Mouse (Mus musculus): ENCODE results near the gene Lipe. TPM values are rescaled to one million over a fixed set of nuclear protein-coding genes. Genes with fewer than 3 reads are reported as not detected.
A peak's percentile ranks its signal among the peaks of the same experiment; 100 is the strongest.

Gene Lipe
- polyA plus RNA-seq, 1 experiment from 2014 or later = 12.5 TPM

DNA sequence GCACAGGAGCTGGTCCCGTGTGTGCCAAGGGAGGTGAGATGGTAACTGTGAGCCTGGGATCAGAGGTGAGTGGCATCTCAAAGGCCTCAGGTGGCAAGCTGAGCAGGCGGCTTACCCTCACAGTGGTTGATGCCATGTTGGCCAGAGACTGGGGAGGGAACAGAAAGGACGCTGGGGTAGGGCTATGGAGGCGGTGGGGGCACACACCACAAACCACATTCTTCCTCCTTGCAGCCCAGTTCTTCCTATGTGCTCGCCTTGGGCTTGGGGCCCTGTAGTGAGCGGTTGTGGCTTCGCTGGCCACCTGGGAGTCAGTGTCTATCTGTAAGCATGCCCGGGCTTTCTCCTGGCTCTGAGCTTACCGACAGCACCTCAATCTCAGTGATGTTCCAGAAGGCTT, 13.7 kb downstream of the Lipe start:
- ATAC-seq = no peak
- Histone ChIP-seq H3K4me1 (ENCODE audit: control insufficient read depth, insufficient read depth, low read length) (peaks cover 2% of the 10 kb centered on the region), H3K36me3 (ENCODE audit: control insufficient read depth, insufficient read depth, low read length) (peaks cover 23% of the 10 kb centered on the region), H3K27ac (ENCODE audit: low read length) (no peak overlapping the region), H3K4me3 (ENCODE audit: low read depth, low read length) (no peak overlapping the region), H3K4me2 (ENCODE audit: low read length) (no peak overlapping the region), H3K27me3 (ENCODE audit: control insufficient read depth, insufficient read depth, low read depth, low read length) (no peaks in the 10 kb centered on the region), H3K9me3 (replicated peaks; ENCODE audit: control insufficient read depth, low read length, poor library complexity, severe bottlenecking) (no peaks in the 10 kb centered on the region), H3K9ac (ENCODE audit: low read depth, low read length) (no peak overlapping the region)
- WGBS = 92% methylated on average over 9 of the region's 9 CpGs

DNA sequence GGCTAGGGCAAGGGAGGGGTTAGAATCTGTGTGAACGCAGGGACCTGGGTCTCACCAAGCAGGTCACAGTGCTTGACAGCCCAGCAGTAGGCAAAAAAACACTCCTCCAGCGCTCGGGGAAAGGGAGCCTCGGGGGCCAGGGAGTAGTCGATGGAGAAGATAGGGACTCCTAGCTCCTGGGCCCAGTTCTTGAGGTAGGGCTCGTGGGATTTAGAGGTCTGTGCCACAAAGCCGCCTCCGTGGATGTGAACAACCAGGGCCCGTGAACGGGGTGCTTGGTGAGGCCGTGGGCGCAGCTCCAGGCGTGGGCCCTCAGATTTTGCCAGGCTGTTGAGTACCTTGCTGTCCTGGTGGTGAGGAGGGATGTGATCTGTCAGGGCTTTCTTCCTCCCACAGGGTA, 14.2 kb downstream of the Lipe start:
- H3K9me3 ChIP-seq (replicated peaks; ENCODE audit: control insufficient read depth, low read length, poor library complexity, severe bottlenecking) = no peaks in the 10 kb centered on the region
- no peak overlapping the region for H3K27ac ChIP-seq (ENCODE audit: low read length)
- WGBS = 90% methylated on average over 13 of the region's 13 CpGs
- no peaks in the 10 kb centered on the region for H3K27me3 ChIP-seq (ENCODE audit: control insufficient read depth, insufficient read depth, low read depth, low read length)
- H3K36me3 ChIP-seq (ENCODE audit: control insufficient read depth, insufficient read depth, low read length) = peaks cover 23% of the 10 kb centered on the region
- H3K9ac ChIP-seq (ENCODE audit: low read depth, low read length) = no peak overlapping the region
- no peak overlapping the region for H3K4me2 ChIP-seq (ENCODE audit: low read length)
- H3K4me3 ChIP-seq (ENCODE audit: low read depth, low read length) = no peak overlapping the region
- no peak for ATAC-seq
- H3K4me1 ChIP-seq (ENCODE audit: control insufficient read depth, insufficient read depth, low read length) = peaks cover 6% of the 10 kb centered on the region

DNA sequence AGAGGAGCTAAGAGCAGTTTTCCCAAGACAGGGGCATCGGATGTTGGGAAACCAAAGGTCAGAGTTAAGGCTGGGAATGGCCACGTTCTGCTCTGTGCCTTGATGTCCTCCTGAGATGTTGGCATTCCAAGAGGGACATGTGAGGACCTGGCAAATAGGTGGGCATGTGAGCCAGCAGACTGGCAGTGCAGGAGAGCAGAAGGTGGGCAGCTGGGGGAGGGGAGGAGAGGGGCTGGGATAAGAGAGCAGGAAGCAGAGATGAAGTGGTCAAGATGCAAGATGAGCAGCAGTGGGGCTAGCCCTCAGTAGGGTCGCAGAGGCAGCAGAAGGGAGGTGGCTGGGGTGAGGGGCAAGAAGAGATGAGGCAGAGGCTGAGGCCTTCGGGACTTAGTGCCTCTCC, 14.6 kb downstream of the Lipe start:
- WGBS = 81% methylated on average over 4 of the region's 4 CpGs
- Histone ChIP-seq H3K4me3 (ENCODE audit: low read depth, low read length) (no peak overlapping the region), H3K9me3 (replicated peaks; ENCODE audit: control insufficient read depth, low read length, poor library complexity, severe bottlenecking) (no peaks in the 10 kb centered on the region), H3K36me3 (ENCODE audit: control insufficient read depth, insufficient read depth, low read length) (peaks cover 23% of the 10 kb centered on the region), H3K9ac (ENCODE audit: low read depth, low read length) (no peak overlapping the region), H3K27me3 (ENCODE audit: control insufficient read depth, insufficient read depth, low read depth, low read length) (no peaks in the 10 kb centered on the region), H3K27ac (ENCODE audit: low read length) (no peak overlapping the region), H3K4me1 (ENCODE audit: control insufficient read depth, insufficient read depth, low read length) (peaks cover 8% of the 10 kb centered on the region), H3K4me2 (ENCODE audit: low read length) (no peak overlapping the region)
- ATAC-seq = no peak

DNA sequence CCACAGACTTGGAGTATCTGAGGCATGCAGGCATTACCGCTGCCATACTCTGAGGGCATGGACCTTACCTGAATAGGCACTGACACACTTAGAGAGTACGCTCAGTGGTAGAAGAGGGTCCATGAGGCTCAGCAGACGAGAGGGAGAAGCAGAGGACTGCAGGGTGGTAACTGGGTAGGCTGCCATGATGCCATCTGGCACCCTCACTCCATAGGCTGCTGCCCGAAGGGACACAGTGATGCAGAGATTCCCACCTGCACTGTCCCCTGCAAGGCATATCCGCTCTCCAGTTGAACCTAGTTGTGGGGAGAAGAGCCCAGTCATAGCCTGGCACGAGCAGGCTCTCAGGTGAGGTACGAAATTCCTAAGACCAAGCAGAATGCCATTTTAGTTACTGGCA, 15.1 kb downstream of the Lipe start:
- WGBS = 92% methylated on average over 7 of the region's 7 CpGs
- Histone ChIP-seq H3K9me3 (replicated peaks; ENCODE audit: control insufficient read depth, low read length, poor library complexity, severe bottlenecking) (no peaks in the 10 kb centered on the region), H3K27ac (ENCODE audit: low read length) (no peak overlapping the region), H3K27me3 (ENCODE audit: control insufficient read depth, insufficient read depth, low read depth, low read length) (no peaks in the 10 kb centered on the region), H3K4me3 (ENCODE audit: low read depth, low read length) (no peak overlapping the region), H3K4me1 (ENCODE audit: control insufficient read depth, insufficient read depth, low read length) (peaks cover 8% of the 10 kb centered on the region), H3K4me2 (ENCODE audit: low read length) (no peak overlapping the region), H3K9ac (ENCODE audit: low read depth, low read length) (no peak overlapping the region), H3K36me3 (ENCODE audit: control insufficient read depth, insufficient read depth, low read length) (peaks cover 22% of the 10 kb centered on the region)
- ATAC-seq = no peak

DNA sequence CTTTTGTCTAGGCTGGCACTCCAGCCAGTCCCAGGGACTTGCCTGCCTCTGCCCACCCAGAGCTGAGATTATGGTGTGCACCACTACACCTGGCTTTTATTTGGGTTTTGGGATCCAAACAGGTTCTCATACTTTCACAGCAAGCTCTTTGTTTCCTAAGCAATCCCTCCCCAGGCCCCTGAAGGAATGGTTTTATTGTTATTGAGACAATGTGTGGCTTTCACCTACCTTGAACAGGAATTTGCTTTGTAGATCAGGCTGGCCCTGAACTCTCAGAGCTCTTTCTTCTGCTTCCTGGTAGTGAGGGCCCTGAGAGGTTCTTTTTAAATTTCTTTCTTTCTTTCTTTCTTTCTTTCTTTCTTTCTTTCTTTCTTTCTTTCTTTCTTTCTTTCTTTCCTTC, 16.0 kb downstream of the Lipe start:
- peaks cover 8% of the 10 kb centered on the region for H3K4me1 ChIP-seq (ENCODE audit: control insufficient read depth, insufficient read depth, low read length)
- peaks cover 15% of the 10 kb centered on the region for H3K36me3 ChIP-seq (ENCODE audit: control insufficient read depth, insufficient read depth, low read length)
- no peak for ATAC-seq
- no peak overlapping the region for H3K9ac ChIP-seq (ENCODE audit: low read depth, low read length)
- no peak overlapping the region for H3K4me3 ChIP-seq (ENCODE audit: low read depth, low read length)
- no peak overlapping the region for H3K27ac ChIP-seq (ENCODE audit: low read length)
- H3K27me3 ChIP-seq (ENCODE audit: control insufficient read depth, insufficient read depth, low read depth, low read length) = no peaks in the 10 kb centered on the region
- H3K4me2 ChIP-seq (ENCODE audit: low read length) = no peak overlapping the region
- H3K9me3 ChIP-seq (replicated peaks; ENCODE audit: control insufficient read depth, low read length, poor library complexity, severe bottlenecking) = no peaks in the 10 kb centered on the region

DNA sequence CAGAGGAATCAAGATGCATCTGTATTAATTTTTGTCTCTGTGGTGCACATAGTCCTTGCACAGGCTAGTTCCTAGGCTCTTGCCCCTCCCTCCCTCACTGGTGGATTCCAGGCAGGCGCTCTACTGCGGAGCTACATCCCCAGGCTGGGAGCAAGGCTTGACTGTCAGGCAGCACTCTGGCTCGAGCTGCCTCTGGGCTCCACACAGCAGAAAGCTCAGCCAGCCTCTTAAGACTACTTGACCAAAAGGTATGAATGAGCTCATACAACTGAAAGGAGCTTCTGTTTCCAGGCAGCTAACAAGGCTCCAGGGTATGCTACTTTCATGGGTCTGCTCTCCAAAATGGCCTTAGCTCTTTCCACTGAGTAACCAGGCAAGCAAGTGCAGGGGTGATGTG, 17.2 kb downstream of the Lipe start:
- WGBS = 22% methylated on average over 3 of the region's 3 CpGs
- peaks cover 12% of the 10 kb centered on the region for H3K36me3 ChIP-seq (ENCODE audit: control insufficient read depth, insufficient read depth, low read length)
- no peak for ATAC-seq
- no peaks in the 10 kb centered on the region for H3K9me3 ChIP-seq (replicated peaks; ENCODE audit: control insufficient read depth, low read length, poor library complexity, severe bottlenecking)
- peaks cover 12% of the 10 kb centered on the region for H3K4me1 ChIP-seq (ENCODE audit: control insufficient read depth, insufficient read depth, low read length)
- no peak overlapping the region for H3K9ac ChIP-seq (ENCODE audit: low read depth, low read length)
- H3K27ac ChIP-seq (ENCODE audit: low read length) = no peak overlapping the region
- no peak overlapping the region for H3K4me3 ChIP-seq (ENCODE audit: low read depth, low read length)
- H3K4me2 ChIP-seq (ENCODE audit: low read length) = no peak overlapping the region
- no peaks in the 10 kb centered on the region for H3K27me3 ChIP-seq (ENCODE audit: control insufficient read depth, insufficient read depth, low read depth, low read length)

DNA sequence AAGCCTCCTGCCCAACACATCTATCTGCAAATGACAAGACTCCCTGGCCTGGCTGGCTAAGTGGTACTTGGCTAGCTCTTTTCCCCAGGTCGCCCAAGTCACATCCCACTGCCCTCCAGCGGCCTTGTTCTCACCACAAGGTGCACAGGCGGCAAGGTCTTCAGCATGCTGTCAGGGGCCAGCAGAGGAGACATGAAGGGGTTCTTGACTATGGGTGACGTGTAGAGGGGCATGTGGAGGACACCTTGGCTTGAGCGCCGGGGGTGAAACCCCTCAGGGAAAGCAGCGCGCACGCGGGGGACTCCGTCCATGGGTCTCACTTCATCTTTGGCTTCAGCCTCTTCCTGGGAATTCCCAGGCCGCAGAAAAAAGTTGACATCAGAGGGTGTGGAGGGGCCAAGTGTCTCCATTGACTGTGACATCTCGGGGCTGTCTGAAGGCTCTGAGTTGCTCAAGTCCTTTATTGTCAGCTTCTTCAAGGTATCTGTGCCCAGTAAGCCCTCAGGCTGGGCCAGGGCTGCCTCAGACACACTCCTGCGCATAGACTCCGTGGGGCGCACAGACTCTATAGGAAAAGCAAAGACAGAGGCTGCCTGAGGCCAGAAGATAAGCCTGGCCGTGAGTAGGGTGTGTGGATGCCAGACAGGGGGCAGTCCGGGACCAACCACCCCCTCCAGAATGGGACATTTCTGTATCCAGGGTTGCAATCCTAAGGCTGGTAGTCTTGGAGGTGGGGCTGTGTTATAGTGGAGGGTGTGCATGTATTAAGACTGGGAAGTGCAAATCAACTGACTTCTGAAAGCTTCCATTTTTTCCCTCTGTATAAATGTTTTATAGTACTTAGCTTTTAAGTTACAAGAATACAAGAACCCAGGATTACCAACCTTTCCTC, 17.9 kb downstream of the Lipe start:
- H3K4me2 ChIP-seq (ENCODE audit: low read length) = no peak overlapping the region; the same call in 1 of the 2 replicates
- H3K27me3 ChIP-seq (ENCODE audit: control insufficient read depth, insufficient read depth, low read depth, low read length) = no peaks in the 10 kb centered on the region
- no peak for ATAC-seq
- peaks cover 12% of the 10 kb centered on the region for H3K4me1 ChIP-seq (ENCODE audit: control insufficient read depth, insufficient read depth, low read length)
- peaks cover 12% of the 10 kb centered on the region for H3K36me3 ChIP-seq (ENCODE audit: control insufficient read depth, insufficient read depth, low read length)
- no peaks in the 10 kb centered on the region for H3K9me3 ChIP-seq (replicated peaks; ENCODE audit: control insufficient read depth, low read length, poor library complexity, severe bottlenecking)
- no peak overlapping the region for H3K27ac ChIP-seq (ENCODE audit: low read length)
- WGBS = 64% methylated on average over 18 of the region's 18 CpGs
- no peak overlapping the region for H3K4me3 ChIP-seq (ENCODE audit: low read depth, low read length)
- H3K9ac ChIP-seq (ENCODE audit: low read depth, low read length) = peak overlapping the region; percentile 17; the same call in 1 of the 2 replicates

DNA sequence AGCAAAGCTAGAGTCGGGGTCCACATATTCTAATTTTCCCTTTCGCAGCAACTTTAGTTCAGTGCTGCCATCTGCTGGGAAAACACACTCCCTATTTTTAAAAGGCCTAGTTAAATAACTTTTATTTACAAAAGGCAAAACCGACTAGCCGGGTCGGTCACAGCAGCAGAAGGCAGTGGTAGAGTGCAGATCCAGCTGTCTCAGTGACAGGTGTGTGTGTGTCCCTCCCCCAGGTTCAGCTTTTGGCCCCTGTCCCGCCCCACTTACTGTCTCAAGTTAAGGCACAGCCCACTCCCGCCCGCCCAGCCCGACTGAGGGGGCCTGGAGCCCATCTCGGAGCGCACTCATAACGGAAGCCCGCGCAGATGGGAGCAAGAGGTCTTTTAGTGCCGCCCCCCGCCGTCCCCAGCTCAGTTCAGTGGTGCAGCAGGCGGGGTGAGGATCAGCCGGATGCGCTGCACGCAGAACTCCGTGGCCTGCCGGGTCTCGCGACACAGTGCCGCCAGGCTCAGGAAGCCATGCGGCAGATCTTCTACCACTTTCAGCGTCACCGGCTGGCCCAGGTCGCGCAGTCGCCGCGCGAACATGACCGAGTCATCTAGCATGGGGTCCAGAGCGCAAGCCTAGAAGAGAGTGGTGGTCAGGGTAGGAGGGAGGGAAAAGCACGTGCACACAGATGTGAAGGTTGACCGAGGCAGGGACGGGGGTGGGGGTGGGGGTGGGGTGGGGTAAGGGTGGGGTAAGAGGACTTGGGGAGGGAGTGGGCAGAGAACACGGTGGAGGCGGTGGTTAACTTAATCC, 18.8 kb downstream of the Lipe start:
- H3K9me3 ChIP-seq (replicated peaks; ENCODE audit: control insufficient read depth, low read length, poor library complexity, severe bottlenecking) = no peaks in the 10 kb centered on the region
- no peak overlapping the region for H3K27ac ChIP-seq (ENCODE audit: low read length)
- WGBS = 2% methylated on average over 42 of the region's 42 CpGs
- H3K4me3 ChIP-seq (ENCODE audit: low read depth, low read length) = peak overlapping the region; percentile 23
- peaks cover 12% of the 10 kb centered on the region for H3K4me1 ChIP-seq (ENCODE audit: control insufficient read depth, insufficient read depth, low read length)
- no peaks in the 10 kb centered on the region for H3K27me3 ChIP-seq (ENCODE audit: control insufficient read depth, insufficient read depth, low read depth, low read length)
- peak overlapping the region; percentile 52 for H3K4me2 ChIP-seq (ENCODE audit: low read length)
- peak overlapping the region; percentile 54 for H3K9ac ChIP-seq (ENCODE audit: low read depth, low read length)
- ATAC-seq = peak; percentile 49
- H3K36me3 ChIP-seq (ENCODE audit: control insufficient read depth, insufficient read depth, low read length) = peaks cover 12% of the 10 kb centered on the region
